Mouse (Mus musculus): ENCODE measurements around the gene Khsrp.

Khsrp gene

DNA sequence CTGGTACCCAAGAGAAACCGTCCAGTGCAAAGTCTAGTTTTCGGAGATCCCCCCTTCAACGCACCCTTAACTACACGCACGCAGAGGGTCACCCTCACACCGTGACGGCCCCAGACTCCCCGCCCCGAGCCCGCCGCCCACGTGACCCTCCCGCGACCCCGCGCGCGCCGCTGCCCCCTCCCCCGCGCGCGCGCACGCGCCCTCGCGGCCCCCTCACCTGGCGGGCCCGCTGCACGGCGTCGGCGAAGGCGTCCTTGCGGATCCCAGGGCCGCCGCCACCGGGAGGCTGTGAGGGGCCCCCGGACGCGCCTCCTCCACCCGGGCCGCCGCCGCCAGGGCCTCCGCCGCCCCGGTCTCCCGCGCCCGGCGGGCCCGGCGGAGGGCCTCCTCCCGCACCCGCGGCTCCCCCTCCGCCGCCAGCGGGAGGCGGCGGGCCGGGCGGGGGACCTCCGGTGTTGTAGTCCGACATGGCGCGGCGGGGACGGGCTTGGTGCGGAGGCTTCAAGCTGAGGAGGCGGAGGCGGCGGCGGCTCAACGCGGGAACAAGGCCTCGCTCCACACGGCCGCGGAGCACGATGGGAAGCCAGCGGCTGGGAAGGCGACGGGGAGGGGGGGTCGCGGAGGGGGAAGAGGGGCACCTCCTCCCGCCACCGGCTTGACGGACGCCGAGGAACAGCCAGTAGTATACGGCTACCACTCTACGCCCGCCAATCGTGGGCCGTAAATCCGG is at the start of gene Khsrp:
Gene Khsrp (minus strand): TSS at position 592 of the 730 bp plus-strand sequence.
- DNase-seq (ENCODE audit: low read depth) = peak; percentile 65

DNA sequence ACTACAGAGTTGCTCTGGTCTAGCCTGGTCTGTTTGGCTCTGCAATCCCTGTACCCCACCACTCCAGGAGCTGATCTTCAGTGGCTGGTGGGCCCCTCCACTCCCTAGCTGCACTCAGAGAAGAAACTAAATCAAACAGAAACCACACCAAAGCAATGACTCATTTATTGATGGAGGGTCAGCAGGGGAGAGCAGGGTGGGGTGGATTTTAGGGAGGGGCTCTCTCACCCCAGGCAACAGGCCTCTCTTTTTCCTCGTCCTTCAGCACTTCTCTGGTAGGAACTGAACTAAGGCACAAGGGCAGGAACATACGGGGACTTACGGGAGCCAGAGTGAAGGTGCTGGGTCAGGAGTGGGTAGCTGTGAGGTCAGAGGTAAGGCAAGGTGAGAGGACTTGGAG is 48.6 kb upstream of the Khsrp start:
- DNase-seq (ENCODE audit: low read depth) = peak; percentile 56

DNA sequence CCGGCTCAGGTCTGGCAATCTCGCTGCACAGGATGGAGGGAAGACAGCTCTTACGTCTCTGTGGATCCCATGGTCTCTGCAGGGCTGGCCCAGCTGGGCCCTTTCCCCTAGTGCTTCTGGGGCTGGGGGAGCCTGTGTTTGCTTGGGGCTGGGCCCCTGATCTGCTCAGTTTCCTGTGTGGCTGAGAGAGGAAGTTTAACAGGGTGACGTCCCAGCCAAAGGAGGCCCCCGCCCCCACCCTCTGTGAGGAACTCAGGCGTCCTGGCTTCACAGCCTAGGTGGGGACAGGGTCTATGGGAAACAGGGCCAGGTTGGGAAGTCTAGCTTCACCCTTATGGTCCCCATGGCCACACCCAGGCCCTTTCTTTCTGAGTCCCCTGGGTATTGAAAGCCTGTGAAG is 47.0 kb upstream of the Khsrp start, which contains the start of gene Dennd1c:
Gene Dennd1c (minus strand): TSS at position 179 of the 400 bp plus-strand sequence.
- DNase-seq (ENCODE audit: low read depth) = peak; percentile 91

DNA sequence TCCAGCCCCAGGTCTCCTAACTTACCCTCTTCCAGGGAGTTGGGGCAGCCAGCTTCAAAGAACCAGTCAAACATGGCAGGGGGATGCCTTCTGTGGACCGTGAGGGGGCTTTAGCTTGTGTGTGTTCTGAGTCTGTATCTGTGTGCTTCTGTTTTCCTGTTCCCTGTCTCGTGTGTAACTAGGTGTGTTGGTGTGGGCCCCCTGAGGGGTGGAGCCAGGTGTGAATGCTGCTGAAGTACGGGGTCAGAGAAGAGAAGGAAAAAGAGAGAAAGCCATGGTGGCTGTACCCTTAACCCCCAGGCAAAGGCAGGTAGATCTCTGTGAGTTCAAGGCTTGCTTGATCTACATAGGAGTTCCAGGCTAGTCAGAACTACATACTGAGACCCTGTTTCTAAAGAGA is 45.6 kb upstream of the Khsrp start:
- DNase-seq (ENCODE audit: low read depth) = peak; percentile 40

DNA sequence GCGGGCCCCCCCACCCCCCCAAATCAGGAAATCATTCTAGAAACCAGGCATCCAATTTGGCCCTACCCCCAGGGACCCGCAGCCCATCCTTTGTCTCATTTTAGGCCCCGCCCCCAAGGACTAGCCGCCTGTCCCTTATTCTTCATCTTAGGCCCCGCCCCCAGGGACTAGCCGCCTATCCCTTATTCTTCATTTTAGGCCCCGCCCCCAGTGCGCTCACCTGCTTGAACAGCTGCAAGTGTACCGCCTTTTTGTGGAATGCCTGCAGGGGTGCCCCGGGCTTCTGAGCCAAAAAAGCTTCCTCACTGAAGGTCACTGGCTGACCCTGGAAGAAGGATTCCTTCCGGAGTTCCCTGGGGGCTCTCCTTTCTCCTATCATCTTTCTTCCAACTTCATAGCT is 39.4 kb upstream of the Khsrp start:
- DNase-seq (ENCODE audit: low read depth) = no peak

DNA sequence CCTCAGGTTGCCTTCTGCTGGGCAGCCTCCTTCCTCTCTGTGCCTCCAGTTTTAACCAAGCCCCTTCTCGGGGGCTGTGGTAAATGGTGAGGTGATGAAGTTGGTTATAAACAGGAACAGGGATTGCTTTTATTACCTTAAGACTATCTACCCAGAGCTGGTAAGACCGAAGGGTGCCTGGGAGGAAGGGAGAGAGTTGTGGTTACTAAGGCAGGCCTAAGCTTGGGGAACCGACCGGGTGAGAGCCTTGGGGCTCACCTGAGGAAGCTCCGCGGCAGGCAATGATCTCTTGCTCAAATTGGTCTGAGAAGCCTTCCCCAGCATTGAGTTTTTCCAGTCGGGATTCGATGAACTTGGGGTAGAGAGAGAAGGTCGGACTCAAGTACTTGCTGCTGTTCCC is 39.0 kb upstream of the Khsrp start:
- DNase-seq (ENCODE audit: low read depth) = no peak

DNA sequence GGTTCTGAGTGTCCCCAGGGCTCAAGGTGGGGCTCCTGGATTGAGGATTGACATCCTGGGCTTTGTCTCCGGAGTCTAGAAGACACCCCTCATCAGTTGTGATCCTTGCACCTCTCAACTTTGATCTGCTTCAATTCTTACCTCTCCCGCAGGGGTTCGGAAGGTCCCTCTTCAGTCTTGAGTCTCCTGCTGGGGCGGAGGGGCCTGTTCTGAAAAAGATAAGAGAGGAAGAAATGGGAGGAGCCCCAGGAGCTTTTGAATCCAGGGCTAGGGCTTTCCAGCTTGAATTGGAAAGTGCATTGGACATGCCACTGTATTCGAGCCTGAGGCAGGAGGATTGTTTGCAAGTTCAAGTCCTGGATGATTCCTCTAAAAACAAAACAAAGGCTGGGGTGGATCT is 35.6 kb upstream of the Khsrp start:
- no peak for DNase-seq (ENCODE audit: low read depth)

DNA sequence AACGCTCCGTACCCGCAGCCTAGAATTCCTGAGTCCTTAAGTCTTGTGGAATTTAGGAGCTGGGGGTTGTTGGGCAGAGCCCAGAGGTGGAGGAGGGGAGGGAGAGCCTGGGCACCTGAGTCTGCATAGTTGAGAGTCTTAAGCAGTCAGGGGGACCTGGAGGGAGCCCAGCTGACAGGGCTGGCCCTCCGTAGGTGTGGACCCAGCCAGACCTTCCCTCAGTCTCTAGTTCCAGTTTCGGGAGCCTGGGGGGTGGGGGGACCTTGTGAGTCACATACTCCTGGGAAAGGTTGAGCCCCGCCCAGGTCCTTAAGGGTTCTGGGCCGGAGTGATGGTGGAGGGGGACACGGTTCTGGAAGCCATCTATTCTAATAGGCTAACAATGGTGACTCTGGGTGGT is 31.7 kb upstream of the Khsrp start:
- no peak for DNase-seq (ENCODE audit: low read depth)

DNA sequence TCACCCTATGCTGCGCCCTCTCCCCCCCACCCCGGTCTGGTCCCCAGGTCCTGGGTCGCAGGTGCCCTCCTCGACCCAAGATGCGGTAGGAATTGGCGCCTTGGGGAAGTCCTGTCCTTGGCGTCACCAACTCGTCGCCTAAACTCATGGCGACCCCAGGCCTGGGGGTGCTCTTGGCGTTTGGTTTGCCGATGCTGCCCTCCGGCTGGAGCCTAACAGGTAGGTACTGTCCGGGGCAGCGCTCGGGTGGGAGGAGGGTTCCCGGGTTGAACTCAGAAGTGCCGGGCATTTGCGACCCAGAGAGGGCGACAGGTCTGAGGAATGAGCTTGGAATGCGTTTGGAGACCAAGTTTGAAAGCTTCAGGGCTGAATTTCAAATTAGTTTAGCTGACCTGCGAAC is 31.2 kb upstream of the Khsrp start:
- no peak for DNase-seq (ENCODE audit: low read depth)

DNA sequence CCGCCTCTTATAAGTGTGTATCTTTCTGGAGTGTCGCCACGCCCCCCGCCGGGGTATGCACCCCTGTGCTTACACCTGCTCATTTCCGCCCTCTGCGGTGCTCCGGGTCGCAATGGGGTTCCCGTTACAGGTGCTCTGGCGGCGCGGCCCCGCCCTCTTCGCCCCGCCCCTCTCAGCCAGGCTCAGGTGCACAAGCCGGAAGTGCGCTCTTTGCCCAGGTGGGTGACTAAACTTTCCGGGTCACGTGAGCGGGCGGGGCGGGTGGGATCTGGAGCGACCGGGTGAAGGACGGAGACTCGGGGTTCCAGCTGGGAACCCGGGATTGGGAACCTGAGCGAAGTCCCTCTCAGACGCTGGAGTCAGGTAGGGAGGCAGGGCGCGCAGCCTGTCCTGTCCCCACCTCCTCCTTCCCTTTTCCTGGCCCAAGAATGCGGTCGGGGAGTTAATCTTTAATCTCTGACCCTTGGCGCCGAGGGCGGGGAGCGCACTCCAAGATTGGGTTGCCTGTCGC is 30.7 kb upstream of the Khsrp start:
- peak; percentile 75 for DNase-seq (ENCODE audit: low read depth)

DNA sequence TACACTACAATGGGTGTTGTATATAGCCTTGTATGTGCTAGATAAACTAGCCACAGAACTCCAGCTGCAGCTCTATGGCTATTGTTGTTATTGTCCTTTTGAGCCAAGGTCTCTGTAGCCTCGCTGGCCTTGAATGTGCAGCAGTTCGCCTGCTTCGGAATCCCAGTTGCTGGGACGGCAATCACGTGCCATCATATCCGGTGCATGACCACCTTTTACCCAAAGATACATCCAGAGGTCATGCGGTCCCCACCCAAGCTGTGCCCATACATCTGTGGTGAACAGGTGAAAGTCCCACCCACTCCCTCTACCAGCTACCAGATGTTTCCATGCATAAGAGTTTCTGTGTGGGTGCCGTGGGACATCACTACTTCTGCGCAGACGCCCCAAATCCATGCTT is 29.7 kb upstream of the Khsrp start:
- DNase-seq (ENCODE audit: low read depth) = peak; percentile 75

DNA sequence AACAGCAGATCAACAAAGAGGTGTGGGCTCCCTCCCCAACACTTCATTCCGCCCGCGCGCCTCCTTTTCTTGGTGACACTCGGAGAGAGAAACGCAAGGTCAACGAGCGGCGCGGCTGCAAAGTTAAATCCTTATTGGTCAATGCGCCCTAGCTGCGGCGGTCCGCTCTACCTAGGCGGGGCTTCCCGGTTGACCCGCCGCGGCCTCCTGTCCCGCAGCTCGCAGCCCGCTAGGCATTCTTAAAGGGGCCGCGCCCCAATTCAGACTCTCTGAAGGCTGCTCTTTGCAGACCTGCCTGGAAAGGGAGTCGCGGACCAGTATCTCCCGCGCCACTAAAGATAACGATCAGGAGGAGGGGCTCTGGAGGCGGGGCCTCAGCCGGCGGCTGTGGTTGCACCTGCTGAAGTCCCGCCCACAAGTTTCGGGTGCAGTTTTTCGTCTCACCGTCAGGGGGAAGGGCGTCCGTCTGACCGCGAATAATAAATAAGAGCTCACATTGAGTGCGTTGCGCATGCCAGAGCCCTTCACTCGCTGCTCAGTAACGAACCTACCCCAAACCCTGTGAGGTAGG is 29.0 kb upstream of the Khsrp start:
- DNase-seq (ENCODE audit: low read depth) = peak; percentile 99

DNA sequence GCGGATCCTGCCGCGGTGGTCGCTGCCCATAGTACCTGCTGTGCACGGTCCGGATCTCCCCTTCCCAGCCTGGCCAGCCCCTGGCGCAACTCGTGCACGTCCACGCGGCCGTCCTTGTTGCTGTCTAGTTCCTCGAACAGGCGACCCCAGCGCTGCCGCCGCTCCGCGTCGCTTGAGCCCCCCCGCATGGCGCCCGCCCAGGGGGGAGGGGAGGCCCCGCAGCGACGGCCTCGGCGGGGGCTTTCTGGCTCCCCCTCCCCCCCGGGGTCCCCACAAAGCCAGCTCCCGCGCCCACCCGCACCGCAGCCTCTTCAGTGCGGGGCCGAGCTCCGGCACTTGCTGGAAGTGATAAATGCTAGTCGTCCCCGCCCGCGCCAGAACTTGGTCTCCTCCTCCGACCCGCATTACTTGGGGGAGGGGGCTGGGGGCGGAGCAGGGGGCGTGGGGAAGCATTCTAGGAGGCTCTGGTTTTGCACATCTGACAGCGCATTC is 28.2 kb upstream of the Khsrp start, which contains the start of gene Slc25a23:
Gene Slc25a23 (minus strand): TSS at position 378 of the 492 bp plus-strand sequence.
- peak; percentile 76 for DNase-seq (ENCODE audit: low read depth)

DNA sequence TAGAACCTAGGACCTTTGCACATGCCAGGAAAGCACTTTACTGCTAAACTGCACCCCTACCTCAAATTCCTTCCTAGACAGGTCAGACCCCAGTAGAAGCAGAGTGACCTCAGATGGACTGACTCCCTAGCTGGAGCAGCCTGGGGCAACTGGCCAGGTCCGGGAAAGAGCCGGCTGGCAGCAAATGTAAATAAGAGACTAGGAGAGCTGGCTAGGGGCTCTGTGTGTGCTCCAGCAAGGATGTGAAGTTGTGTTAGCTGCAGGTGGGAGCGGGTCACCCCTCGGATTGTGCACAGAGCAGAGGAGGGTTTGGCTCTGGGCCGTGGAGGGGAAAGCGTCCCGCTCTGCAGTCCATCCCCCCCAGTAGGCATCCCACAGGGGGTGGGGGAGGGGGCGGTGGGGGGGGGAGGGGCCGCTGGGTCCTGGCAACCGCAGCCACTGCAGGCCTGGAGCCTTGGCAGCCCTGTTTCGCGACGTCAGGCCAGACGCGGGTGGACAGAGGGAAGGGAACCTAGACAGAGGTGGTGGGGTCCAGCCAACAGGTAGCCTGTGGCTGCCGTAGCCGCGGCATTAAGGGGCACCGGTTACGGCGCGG is 27.7 kb upstream of the Khsrp start, which contains the start of gene Crb3:
Gene Crb3 (plus strand): TSS at position 215 of the 595 bp plus-strand sequence.
- no peak for DNase-seq (ENCODE audit: low read depth)

DNA sequence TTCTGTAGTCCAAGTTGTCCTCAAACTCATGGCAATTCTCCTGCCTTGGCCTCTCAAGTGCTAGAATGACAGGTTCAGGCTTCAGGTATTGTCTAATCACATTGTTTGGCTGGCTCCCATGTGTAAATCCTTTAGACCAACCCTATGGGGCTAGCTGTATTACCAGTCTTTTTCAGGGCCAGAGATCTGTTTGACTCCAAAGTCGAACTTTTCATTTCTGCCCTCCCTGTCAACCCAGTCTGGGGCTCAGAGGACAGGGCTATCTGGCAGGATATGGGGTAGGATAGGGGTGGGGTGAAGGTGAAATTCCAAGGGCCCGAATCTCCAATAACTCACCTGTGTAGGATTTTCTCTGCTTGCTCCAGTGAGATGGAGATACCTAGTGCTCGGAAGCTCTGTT is 24.9 kb upstream of the Khsrp start:
- no peak for DNase-seq (ENCODE audit: low read depth)

DNA sequence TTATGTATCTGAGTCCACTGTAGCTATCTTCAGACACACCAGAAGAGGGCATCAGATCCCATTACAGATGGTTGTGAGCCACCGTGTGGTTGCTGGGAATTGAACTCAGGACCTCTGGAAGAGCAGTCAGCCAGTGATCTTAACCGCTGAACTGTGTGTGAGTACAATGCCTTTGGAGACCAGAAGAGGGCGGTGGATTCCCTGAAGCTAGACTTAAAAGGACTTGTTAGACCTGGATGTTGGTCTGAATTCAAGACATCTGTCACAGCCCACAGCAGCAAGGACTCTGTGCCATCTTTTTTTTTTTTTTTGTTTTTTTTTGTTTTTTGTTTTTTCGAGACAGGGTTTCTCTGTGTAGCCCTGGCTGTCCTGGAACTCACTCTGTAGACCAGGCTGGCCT is 20.4 kb upstream of the Khsrp start:
- peak; percentile 75 for DNase-seq (ENCODE audit: low read depth)

DNA sequence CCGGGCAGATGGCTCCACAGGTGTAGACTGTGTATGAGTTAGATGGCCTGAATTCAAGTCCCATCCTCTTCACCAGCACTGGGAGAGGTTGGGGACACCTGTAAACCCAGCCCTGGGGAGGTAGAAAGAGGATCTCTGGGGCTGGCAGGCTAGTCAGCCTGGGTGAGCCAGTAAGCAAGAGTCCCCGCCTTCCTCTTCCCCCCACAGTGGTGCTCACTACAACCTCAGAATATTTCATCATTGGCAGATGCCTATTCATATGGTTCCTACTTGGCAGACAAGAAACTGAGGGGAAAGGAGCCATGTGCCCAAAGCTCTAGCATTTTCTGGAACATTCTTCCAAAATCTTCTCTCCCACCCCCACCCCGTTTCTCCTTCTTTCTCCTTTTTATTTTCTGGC is 17.5 kb upstream of the Khsrp start:
- no peak for DNase-seq (ENCODE audit: low read depth)

DNA sequence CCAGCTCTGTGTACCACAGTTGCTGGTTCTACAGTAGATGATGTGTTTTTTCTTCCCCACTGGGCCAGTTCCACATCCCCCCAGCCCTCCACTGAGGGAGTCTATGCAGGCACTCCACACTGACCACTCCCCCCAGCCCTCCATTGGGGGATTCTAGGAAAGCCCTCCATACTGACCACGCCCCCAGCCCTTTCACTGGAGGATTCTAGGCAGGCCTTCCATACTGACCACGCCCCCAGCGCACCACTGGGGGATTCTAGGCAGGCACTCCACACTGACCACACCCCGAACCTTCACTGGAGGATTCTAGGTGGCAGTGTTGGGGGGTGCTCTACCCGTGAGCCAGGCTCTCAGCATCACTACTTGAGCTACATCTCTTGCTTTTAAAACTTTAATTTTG is 16.1 kb upstream of the Khsrp start:
- no peak for DNase-seq (ENCODE audit: low read depth)

DNA sequence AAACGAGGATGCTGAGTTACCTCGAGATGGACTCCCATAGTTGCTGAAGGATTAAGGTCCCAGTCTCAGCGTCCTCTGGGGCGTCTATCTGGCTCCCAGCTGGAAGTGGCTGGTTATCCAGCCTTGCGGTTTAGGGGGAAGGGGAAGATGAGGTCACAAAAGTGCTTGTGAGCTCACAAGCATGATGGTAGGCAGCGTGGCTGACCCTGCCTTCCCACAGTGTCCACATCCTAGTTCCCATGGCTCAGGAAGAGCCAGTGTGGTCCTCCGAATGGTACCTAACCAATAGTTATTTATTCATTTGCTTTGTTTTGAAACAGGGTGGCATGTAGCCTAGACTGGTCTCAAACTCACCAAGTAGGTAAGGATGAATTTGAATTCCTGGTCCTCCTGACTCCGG is 10.2 kb upstream of the Khsrp start, which contains the start of gene Slc25a41:
Gene Slc25a41 (minus strand): TSS at position 101 of the 400 bp plus-strand sequence.
- no peak for DNase-seq (ENCODE audit: low read depth)

DNA sequence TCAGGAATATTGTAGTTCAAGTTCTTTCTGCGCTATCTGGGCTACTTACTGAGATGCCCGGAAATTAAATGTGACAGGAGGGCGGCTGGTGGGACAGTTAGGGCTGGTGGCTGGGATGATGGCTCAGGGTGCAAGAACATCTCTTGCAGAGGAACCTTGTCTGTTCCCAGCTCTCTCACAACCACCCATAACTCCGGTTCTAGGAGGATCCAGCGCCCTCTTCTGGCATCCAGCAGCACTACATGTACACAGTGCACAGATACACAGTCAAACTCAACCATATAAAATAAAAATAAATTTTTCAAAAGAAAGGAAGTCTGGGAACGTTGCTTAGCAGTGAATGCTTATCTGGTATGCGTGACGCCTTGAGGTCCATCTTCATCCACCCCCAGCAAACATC is 7.7 kb upstream of the Khsrp start:
- DNase-seq (ENCODE audit: low read depth) = peak; percentile 39

DNA sequence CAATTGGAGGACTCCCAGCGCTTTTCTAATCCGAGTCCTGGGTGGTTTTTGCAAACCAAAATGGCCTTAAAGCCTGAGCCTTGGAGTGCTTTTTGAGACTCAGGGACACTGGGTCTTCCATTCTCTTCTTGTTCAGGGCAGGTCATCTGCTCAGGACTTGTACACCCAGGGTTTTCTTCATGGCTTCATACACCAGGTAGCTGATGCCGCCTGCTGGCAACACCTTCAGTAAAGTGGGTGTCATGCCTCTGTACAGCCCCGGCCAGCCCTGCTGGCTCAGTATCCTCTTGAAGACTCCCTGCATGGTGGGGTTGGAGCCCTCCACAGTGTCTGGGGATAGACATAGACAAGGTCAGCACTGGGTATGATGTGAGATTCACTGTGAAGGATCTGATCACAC is 1.5 kb upstream of the Khsrp start:
- peak; percentile 34 for DNase-seq (ENCODE audit: low read depth)

DNA sequence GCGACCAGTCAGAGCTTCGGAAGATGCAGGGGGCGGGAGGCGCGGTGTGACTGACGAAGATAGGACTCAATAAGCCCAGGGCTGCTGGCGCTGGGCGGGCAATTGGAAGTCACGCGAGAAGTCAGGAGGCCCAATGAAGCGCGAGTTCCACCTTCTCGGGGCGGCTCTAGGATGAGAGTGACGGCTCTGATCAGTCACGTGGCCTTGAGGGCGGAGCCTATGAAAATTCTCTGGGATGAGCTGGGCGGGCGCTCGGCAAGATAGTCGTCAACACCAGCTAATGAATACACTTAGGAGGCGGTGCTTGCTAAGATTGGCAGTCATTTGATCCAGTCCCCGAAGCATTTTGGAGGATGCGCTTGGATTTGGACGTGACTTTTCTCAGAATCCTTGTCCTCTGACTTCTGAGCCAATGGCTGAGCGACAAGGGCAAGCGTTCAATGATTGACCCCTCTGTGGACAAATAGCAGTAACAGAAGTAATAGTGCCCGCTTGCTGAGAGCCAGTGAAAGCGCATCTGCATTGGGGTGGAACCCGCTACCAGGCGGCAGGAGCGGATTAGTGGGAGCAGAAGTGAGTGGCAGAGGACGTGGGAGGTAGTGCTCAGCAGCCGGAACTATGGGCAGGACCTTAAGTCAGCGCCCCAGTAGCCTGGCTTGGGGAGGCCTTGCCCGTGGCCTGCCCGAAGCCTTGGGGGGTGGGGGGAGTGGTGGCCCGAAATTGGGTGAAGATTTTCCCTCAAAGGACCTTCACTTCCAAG is 519 bp upstream of the Khsrp start:
- DNase-seq (ENCODE audit: low read depth) = peak; percentile 100
